Mouse (Mus musculus) spleen, adult 2 months (tissue): ENCODE data around the gene C1rl.

ENCODE experiments used
- CTCF ChIP-seq: fragments of 200-500 bp; IDR thresholded peaks from 2 replicates; pipeline ENCODE4 v1.5.1; 2011; ENCODE audit warnings: mild to moderate bottlenecking, inconsistent platforms; ENCODE audit not compliant: insufficient read depth, insufficient read length, insufficient replicate concordance; ENCODE audit errors: extremely low read depth
- POLR2A ChIP-seq: fragments of 200-500 bp; IDR thresholded peaks from 2 replicates; pipeline ENCODE4 v1.6.1; 2011; ENCODE audit warnings: low read depth, low read length, inconsistent platforms

DNA sequence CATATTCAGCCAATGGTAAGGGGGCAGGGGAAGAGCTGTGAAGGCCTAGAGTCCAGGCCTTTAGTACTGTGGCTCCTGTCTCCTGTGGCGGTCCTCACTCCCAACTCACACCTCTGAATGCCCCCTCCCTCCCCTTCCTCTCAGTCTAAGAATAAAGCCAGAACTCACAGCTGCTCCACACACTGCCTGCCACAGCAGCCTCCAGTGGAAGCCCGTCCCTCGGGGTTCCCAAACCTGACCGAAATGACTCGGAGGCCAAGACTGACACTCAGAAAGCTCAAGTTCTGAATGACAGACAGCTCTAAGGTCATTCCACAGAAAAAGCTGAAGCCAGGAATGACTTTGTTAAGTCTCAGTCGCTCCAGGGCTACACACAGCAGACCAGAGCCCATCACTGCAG is 27.2 kb upstream of the C1rl start:
- no peak for TF ChIP-seq CTCF
- TF ChIP-seq POLR2A: no peak
